Mouse (Mus musculus): ENCODE data around the gene Klf16.
"Not testable (repeated sequence)": the region's sequence is repeated elsewhere in the genome, so short reads cannot be mapped to it uniquely, and the experiment has no call there.

The Klf16 gene

DNA sequence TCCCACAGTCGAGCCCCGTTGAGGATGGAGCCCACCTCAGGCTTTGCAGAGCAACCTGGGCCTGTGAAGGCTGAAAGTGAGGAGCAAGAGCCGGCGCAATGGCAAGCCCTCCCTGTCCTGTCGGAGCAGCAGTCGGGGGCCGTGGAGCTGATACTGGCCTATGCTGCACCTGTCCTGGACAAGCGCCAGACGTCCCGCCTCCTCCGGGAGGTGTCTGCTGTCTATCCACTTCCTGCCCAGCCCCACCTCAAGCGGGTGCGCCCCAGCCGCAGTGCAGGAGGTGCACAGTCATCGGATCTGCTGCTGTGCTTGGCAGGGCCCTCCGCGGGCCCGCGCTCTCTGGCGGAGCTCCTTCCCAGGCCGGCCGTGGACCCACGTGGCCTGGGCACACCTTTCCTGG lies 29.2 kb upstream of the Klf16 start:
- no peak for DNase-seq (ENCODE audit: low read depth, low spot score)

DNA sequence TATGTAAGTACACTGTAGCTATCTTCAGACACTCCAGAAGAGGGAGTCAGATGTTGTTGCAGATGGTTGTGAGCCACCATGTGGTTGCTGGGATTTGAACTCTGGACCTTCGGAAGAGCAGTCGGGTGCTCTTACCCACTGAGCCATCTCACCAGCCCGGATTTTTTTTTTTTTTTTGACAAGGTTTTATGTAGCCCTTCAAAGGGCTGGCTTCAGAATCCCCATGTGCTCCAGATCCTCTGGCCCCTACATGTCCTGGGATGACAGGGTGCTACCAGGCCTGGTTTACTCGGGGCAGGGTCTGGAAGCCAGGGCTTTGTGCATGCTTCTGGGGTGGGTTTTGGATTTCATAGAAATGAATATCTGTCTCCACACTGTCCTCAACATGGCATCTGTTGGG lies 28.6 kb upstream of the Klf16 start, which contains the start of gene Gm49322:
Gm49322 (plus strand) TSS at position 301 of the 400 bp plus-strand sequence.
- not testable (repeated sequence) for DNase-seq (ENCODE audit: low read depth, low spot score)

DNA sequence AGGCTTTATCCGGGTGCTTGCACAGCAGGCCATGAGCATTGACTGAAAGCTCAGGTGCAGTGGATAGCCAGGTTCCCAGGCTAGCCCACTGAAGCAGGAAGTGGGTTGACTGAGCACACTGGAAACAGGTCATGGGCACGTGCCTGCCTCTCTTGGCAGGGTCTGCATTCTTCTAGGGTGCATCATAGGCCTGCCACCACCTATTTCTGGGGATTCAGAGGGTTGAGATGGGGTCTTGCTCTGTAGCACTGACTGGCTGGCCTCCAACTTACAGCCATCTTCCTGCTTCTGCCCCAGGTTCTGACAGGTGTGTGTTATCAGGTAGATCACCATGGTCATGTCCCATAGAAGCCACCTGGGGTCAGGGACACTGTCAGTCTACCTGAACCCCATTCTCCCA lies 27.9 kb upstream of the Klf16 start:
- no peak for DNase-seq (ENCODE audit: low read depth, low spot score)

DNA sequence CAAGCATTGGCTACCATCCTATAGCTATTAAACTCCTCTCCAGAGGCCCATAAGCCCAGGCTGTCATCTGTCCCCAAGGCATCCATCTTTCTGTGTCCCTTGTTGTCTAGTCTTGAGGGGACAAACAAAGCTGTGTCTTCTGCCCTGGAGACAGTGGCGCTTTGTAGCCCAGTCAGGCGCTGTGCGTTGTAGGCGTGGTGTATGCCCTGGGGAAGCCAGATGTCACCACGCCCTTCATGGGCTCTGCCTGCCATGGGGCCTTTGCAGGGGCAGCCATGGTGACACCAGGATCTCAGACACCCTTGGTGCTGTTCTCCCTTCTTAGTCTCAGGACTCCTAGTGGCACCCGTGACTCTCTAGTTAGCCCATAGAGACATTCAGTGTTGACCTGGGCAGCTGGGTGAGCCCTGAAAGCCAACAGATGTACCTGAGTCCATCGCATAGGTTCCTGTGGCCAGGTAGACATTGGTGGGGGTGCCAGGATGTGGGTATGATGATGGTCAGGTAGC lies 26.9 kb upstream of the Klf16 start:
- DNase-seq (ENCODE audit: low read depth, low spot score): peak; percentile 77

DNA sequence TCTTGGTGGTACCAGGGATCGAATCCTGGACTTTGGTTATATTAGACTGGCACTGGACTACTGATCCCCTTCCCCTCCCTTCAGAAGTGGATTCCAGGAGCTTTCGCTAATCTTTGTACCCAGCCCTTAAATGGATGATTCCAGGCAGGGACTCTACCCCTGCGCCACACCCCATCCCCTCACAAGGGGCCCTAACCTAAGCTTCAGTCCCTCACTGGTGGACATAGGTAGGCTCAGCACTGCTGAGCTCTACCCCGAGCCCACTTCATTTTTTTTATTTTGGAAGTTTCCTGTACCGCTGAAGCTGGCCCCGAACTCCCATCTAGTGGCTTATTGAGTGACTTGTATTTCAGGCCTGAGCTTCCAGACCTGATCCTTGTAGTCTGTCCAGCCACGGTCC lies 26.2 kb upstream of the Klf16 start:
- no peak for DNase-seq (ENCODE audit: low read depth, low spot score)

DNA sequence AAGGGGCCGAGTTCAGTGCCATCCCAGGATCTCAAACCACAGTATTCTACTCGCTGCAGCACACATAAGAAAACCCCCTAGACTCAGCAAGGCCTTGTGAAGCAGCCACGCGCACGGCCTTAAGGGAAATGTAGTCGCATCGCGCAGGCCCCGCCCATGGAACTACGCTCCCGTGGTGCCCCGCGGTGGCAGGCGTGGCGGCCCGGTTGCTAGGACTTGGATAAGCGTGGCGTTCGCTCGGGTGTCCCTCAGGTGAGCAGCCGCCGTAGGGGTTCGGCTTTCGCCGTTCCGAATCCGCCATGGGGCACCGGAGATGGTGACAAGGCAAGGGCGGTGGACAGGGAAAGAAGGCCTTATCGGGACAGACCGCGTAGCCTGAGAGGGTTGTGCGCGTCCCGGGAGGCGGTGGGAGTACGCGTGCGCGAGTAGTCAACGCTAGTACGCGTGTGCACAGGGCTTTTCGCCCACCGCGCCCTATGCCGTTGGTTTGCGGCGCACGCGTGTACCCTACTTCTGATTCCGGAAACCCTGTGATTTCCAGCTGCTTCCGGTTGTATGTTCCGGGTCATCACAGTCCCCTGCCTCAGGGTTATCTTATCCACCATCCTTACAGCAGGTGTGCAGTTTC lies 25.7 kb upstream of the Klf16 start, which contains the start of the genes Scamp4 and Adat3:
Scamp4 (plus strand) TSS at position 175 of the 628 bp plus-strand sequence.
Adat3 (plus strand) TSS at position 183 of the 628 bp plus-strand sequence.
- DNase-seq (ENCODE audit: low read depth, low spot score): peak; percentile 90

DNA sequence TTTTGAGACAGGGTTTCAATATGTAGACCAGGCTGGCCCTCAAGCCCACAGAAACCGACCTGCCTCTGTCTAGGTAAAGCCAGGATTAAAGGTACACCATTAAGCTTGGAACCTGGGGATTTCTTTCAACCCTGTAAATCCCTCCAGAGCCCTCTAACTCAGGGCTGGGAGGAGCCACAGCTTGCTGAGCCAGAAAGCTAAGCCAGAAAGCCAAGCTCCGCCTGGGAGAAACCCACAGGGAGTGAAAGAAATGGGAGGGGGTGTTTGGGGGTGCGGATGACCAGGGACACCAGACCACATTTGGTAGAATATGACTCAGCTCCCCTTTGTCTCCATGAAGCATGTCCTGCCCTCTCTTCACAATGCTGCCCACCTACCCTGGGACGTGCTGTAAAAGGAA lies 19.2 kb upstream of the Klf16 start:
- no peak for DNase-seq (ENCODE audit: low read depth, low spot score)

DNA sequence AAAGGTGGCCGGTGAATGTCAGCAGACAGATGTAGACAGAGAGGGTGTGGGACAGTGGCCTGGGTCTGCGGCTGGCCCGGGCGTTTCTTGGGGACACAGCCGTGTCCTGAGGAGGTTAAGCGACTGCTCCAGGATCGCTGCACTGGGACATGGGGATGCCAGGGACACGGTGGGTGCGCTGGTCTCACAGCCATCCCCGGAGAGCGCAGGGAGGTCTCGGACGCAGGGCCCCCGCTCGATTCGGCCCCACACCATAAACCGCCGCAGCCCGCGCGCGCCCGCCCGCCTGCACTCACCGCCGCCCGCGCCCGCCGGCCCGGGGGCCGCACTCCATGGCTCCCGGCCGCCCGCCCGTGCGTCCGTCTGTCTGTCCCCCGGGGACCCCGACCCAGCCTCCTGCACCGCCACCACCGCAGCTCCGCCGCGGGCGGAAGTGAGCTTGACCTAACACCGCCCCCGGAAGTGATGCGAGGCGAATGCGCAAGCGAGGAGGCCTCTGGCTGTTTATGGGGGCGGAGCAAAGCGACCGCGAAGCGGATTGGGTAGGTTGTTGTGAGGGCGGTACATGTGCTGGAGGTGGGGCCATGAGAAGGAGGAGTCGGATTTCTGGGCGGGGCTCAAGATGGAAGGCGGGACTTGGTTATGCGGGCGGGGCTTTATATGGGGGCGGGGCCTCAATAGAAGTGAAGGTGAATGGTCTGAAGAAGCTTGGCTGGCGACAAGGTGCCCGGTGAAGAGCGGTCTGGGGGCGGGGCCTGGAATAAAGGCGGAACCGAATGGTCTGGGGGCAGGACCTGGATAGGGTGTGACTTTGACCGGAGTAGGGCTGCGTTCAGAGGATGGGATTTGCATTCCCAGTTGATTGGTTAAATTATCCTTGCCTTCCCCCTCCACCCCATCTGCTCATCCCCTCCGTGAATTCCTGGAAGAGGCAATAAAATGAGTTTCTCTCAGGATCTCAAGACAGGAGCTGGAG lies 13.0 kb upstream of the Klf16 start, which contains the start of gene Abhd17a:
Abhd17a (minus strand) TSS at position 463 of the 976 bp plus-strand sequence.
- peak; percentile 95 for DNase-seq (ENCODE audit: low read depth, low spot score)

DNA sequence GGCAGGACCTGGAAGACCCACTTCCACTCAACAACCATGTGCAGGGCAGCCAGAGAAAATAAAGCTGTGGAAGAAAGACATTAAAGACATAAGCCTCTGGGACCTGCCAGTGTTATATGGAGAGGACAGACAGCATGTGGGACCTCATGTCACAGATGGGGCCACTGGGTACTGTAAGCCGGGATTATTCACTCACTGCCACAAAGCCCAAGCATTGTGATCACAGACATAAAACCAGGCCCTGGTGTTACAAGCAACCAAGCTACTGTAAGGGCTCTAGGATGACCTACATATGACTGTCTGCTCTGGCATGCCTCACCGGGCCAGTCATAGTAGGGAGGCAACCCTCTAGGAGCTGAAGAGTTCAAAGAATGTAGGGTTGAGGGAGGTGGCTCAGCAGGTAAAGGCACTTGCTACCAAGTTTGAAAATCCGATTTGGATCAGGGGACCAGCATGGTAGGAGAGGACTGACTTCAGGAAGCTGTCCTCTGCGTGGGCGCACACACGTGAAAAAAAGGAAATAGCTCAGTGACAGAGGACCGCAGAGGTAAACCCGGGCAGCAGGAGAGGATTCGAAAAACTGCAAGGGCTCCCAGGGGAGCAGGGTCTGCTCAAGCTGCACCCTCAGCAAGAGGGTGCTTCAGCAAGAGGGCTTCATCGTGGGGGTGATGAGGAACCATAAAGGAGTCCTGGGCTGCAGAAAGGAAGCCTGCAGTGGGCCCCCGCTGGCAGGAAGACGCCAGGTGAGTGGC lies 12.2 kb upstream of the Klf16 start:
- no peak for DNase-seq (ENCODE audit: low read depth, low spot score)

DNA sequence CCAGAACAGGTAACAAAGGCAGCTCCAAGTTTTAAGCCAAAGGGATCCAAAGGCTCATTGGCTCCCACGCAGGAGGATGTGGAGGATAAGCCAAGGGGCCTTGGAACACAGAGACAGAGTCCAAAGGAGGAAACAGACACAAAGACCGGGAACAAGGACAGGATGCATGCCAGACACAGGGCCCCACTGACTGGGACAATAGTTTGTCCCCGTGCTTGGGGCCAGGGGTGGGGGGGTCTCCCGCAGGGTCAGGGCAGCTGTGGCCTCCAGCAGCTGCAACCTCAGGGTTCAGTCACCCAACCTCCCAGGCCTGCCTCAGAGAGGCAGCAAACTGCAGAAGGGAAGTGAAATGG lies 10.2 kb upstream of the Klf16 start:
- DNase-seq (ENCODE audit: low read depth, low spot score): no peak

DNA sequence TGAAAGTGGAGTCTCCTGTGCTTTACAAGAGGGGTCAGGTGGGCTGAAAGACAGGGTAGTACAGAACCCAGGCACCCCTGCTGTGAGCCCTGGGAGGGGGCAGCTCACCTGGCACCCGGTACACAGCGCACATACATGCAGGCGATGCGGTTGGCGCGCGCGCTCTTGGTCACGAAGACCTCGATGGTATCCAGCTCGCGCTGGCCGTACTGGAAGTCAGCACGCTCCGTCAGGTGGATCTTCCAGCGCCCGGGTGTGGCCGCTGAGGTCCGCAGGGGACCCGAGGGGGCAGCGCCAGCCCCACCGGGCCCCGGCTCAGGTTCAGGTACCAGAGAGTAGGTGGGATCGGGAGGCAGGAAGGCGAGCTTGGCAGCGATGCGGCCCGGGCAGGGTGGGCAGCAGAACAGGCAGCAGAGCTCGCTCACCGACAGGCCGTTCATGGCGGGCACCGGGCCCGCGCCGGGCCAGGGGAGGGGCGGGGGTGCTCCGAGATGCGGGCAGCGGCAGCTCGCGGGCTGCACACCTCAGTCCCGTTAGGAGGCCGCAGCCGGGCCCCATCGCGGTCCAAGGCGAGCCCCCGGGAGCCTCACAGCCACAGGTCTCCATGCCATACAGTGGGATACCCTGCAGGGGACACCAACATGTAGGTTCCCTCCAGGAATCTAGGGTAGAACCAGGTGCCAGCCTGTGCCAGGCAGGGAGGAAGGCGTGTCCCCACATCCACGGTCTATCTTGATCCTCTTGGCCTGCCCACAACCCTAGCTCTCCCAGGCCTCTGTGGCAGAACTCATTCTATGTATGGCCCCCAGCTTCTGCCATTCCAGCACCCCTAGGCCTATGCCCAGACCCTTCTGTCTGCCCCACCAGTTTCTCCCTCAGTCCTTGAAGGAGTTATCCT lies 9.5 kb upstream of the Klf16 start:
- DNase-seq (ENCODE audit: low read depth, low spot score): no peak

DNA sequence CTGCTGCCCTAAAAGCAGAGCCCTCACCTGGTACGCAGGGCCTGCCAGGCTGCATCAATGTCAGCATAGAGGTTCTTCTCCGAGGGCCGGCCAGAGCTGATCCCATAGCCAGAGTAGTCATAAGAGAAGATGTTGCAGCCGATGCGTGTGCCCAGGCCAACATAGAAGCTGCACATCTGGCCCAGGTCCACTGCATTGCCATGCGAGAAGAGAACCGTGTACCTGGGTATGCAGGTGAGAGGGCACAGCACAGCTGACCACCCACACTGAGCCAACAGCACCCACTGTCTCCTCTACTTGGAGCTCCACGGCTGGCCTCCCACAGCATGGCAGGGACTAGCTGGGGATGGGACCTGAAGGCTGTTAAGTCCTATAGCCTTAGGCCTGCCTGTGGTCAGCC lies 8.5 kb upstream of the Klf16 start:
- DNase-seq (ENCODE audit: low read depth, low spot score): no peak

DNA sequence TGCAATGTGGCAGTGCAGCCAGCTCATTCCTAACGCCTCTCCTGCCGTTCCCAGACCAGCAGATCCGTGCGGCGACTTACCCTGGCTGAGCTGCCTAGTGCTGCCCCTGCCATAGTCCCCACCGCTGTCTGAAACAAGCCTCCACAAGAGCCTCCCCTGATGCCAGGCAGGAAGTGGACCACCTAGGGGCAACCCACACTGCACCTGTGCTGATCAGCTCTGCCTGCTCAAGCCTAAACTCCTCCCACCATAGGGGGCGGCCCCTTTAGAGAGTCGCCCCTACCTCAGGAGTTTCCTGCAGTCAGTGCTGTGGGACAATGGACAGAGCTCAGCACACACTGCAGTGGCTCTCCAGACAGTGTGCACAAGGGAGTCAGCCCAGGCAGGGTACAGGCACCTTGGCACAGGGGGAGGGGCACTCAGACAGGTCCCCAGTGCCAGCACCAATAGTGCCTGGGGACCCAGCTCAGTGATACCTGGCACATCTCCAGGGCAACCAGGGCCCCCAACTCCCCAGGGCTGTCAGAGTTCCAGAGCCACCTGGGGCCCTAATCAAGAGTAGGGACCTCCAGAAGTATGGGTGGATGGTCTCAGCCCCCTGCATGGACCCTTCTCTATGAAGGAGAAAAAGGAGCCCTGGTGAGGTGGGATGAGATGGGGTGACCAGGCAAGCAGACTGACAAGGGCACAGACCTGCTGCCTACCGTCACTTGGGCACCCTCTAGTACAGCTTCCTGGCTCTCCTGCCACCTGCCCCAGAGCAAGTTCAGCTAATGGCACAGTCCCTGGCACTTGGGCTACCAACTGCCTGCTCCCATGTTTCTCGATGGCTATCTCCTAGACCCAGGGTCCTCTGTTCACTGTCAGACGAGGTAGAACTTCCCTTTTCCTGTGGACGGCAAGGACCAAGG lies 7.8 kb upstream of the Klf16 start:
- DNase-seq (ENCODE audit: low read depth, low spot score): no peak

DNA sequence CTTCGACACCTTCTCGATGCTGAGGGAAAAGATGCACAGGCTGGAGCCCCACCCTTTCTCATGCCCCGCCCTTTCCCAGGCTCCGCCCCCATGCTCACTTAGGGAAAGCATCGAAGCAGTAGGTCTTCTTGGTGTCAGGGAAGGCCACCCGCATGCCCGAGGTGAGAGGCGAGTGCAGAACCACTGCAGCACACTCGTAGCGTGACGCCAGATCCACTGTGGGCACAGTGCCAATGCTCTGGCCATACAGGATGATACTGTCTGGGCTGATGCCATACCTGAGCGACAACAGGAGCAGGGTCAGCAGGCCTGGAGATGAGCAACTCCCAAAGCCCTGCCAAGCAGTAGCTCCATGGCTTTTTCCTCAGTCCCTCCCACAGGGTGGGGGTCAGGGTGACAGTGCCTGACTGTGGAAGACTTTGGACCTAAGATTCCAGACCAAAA lies 6.9 kb upstream of the Klf16 start:
- no peak for DNase-seq (ENCODE audit: low read depth, low spot score)

DNA sequence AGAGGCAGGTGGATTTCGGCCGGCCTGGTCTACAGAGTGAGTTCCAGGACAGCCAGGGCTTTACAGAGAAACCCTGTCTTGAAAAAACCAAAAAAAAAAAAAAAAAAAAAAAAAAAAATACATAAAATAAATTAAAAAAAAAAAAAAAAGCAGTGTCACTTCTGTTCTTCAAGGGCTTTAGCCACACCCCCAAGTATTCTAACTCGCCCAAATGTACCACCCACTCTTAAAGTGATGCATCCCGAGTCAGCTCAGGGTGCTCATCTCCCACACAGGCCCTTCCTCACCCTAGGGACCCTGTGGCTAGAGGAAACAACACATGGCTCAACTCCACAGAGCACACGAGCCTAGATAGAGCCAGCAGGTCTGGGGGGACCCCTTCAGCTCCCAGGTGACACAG lies 5.9 kb upstream of the Klf16 start:
- DNase-seq (ENCODE audit: low read depth, low spot score): no peak

DNA sequence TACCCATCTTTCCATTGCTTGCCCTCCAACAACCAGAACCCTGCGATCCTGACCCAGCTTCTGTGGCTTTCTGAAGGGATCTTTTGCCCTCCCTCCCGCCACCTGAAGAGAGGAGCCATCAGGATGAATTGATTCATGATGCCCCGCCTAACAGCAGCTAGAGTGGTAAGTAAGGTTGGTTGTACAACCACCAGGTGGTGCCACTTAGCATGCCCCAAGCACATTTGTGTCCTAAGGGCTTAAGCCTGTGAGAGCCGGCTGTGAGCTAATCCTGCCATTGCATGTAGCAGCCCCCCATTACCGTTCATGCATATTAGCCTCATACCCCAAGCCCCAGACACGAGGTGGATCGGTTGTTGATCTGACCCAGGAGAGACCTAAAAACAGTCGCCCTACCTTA lies 1.8 kb upstream of the Klf16 start:
- DNase-seq (ENCODE audit: low read depth, low spot score): peak; percentile 83

DNA sequence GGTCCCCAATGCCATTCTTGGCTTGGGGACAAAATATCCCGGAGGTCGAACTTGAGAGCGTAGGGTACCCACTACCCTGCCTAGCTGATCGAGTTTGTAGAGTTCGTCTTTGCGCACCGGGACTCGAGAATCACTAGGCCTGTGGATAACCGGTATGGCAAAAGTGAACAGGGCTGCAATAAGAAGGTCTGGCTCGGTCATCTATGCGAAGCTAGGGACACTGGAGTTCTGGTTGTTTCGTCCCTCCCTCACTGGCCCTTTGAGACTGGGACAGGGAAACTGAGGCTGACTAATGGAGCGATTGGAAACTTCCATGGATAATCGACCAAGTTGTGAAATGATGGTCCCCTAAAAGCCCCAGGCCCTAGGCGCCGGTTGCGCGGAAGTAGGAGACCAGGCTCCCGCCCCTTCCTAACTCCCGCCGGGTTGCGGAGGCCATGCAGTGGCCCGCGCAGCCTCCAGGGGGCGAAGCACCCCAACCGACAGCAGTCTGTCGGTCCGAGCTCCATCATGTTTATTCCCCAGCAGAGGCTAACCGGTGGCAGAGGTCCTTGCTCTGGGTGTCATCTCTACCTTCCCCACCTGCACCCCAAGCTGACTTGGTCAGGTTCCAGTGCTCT lies 1.1 kb upstream of the Klf16 start:
- DNase-seq (ENCODE audit: low read depth, low spot score): peak; percentile 78

DNA sequence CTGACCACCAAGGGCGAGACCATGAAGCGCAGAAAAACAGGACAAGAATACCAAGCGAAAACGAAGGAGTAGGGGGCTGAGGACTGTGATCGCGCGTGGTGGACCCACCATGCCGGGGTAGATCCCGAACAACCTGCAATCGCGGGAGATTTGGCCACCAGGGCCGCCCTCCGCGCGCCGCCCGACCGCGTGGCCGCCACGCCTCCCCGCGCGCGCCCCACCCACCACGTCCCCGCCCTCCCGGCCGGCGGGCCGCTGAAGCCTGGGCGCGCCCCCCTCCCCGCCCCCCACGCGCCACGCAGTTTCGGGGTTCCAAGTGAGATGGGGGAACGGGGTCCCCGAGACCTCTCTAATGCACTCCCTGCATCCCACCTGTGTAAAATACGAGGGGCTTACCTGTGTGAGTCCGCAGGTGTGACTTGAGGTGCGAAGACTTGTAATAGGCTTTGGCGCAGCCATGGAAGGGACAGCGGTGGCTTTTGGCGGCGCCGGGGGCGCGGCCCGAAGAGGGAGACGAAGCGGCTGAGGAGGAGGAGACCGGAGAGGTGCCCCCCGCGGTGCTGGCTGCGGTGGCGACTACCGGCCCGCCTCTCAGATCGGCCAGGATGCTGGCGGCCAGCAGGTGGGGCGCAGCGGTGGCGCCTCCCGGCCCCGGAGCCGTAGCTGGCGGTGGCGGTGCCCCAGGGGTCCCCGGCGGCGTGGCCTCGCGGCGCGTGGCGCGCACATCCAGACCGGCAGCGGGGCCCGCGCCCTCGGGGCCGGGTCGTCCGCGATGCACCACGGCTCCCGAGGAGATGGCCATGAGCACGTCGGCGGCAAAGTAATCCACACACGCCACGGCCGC lies 548 bp downstream of the Klf16 start:
- DNase-seq (ENCODE audit: low read depth, low spot score): no peak
